Mouse (Mus musculus) olfactory bulb, adult 2 months (tissue): ENCODE data around the gene Bmp2. TPM values are rescaled to one million over a fixed set of nuclear protein-coding genes. Genes with fewer than 3 reads are reported as not detected.
A peak's percentile ranks its signal among the peaks of the same experiment; 100 is the strongest.

Source experiments
- H3K27ac ChIP-seq: fragments of 200-500 bp; 2 replicates; pipeline ENCODE4 v1.5.1; 2012; ENCODE audit warnings: low read depth, low read length; ENCODE audit not compliant: insufficient read depth
- H3K4me1 ChIP-seq: fragments of 200-500 bp; 2 replicates; pipeline ENCODE4 v1.6.1; 2012; ENCODE audit warnings: low read length; ENCODE audit not compliant: control insufficient read depth, insufficient read depth
- H3K4me3 ChIP-seq: fragments of 200-500 bp; 2 replicates; pipeline ENCODE4 v1.5.1; 2012; ENCODE audit warnings: mild to moderate bottlenecking, low read depth, low read length, moderate library complexity; ENCODE audit not compliant: insufficient read depth
- CTCF ChIP-seq: fragments of 200-500 bp; IDR thresholded peaks from 2 replicates; pipeline ENCODE4 v1.5.1; 2012; ENCODE audit warnings: low read depth, mild to moderate bottlenecking, low read length, moderate library complexity; ENCODE audit not compliant: insufficient read depth
- POLR2A ChIP-seq: fragments of 200-500 bp; IDR thresholded peaks from 2 replicates; pipeline ENCODE4 v1.6.1; 2012; ENCODE audit warnings: mild to moderate bottlenecking, low read depth, low read length, moderate library complexity; ENCODE audit not compliant: insufficient read depth
- WGBS: fragments of 180-500 bp; shearing (Covaris S2); methylation state at CpG from one replicate; pipeline ENCODE4 v1.1.7; 2018; 5-methylcytosine and 5-hydroxymethylcytosine counted together
- polyA plus RNA-seq: library from polyadenylated mRNA; stranded (reverse); fragments of >200 nt; gene quantifications from 2 replicates; pipeline ENCODE4 v1.2.4, GENCODE M21; 2012; ENCODE audit warnings: low replicate concordance; ENCODE audit not compliant: missing spikeins, insufficient read depth, insufficient read length

Bmp2 gene
- polyA plus RNA-seq, result not detected in 2 replicates

DNA sequence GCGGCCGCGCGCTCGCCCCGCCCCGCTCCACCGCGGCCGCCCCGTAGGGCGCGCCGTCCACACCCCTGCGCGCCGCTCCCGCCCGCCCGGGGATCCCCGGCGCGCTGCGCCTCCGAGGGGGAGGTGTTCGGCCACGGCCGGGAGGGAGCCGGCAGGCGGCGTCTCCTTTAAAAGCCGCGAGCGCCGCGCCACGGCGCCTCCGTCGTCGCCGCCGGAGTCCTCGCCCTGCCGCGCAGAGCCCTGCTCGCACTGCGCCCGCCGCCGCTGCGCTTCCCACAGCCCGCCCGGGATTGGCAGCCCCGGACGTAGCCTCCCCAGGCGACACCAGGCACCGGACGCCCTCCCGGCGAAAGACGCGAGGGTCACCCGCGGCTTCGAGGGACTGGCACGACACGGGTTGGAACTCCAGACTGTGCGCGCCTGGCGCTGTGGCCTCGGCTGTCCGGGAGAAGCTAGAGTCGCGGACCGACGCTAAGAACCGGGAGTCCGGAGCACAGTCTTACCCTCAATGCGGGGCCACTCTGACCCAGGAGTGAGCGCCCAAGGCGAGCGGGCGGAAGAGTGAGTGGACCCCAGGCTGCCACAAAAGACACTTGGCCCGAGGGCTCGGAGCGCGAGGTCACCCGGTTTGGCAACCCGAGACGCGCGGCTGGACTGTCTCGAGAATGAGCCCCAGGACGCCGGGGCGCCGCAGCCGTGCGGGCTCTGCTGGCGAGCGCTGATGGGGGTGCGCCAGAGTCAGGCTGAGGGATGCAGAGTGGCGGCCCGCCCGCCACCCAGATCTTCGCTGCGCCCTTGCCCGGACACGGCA is at the start of gene Bmp2:
TSS of gene Bmp2 (plus strand) at position 129 of the 811 bp plus-strand sequence.
- H3K4me1 ChIP-seq, result peaks cover 18% of the 10 kb centered on the region
- no peak within 1 kb of the TSS for H3K27ac ChIP-seq
- H3K4me3 ChIP-seq, result peak within 1 kb of the TSS; percentile 59
- TF ChIP-seq POLR2A (no peak), CTCF (no peak)
- under 1% methylated on average over 110 of the region's 110 CpGs for WGBS

DNA sequence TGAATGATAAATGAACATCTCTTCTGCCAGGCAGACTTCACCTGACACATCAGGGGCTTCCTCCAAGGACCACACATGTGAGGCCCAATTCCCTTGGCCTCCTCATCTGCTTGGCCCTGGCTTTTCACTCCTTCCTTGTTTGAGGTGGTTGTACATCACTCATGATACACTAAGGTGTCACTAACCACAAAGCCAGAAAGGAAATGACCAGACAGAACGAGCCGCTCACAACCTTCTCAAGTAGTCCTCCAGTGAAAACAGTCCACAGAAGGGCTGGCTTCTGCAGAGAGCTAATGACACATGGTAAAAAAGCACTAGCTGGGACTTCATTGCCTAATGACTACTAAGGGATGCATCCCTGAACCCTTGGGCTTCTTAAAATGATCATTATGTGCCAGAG is 46.3 kb upstream of the Bmp2 start:
- no peak for TF ChIP-seq CTCF
- no peak for TF ChIP-seq POLR2A
- WGBS, result 96% methylated on average over 2 of the region's 2 CpGs
- H3K4me1 ChIP-seq, result no peaks in the 10 kb centered on the region
- H3K27ac ChIP-seq, result no peak overlapping the region
- no peak overlapping the region for H3K4me3 ChIP-seq

DNA sequence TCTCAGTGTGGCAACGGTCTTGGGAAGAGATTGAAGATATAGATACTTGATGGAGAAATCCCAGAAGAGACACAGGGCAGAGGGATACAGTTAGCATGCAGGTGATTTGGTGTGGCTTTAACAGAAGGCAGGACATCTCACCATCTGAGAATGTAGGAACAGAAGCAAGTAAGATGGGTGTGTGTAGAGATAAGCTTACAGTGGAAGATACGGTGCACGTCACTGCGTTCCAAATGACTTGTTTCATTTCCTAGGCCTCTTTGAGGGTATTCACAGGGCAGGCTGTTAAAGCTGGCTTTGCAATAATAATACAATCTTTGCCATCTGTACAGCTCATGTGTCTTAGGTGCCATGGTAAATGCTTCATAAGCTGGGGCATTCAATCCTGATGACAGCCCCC is 44.9 kb upstream of the Bmp2 start:
- Histone ChIP-seq H3K4me3 (no peak overlapping the region), H3K27ac (no peak overlapping the region), H3K4me1 (no peaks in the 10 kb centered on the region)
- 95% methylated on average over 4 of the region's 4 CpGs for WGBS
- TF ChIP-seq POLR2A (no peak), CTCF (no peak)

DNA sequence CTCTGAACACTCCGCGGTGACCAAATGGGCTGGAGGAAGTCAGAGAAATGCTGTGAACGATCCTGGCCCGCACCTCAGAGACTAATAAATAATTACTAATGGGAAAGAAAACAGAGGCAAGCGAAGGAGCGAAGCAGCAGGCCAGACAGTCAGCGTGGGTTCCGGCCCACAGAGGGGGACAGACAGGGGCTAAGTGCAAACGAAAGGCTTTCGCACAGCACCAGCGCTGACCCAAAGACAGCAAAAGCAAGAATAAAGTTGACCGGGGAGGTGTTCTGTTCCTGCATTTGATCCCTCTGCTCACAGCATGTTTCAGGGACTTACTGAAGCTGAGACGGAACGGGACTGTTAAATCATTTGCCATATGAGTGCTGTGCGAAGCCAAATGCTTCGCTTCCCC is 42.8 kb upstream of the Bmp2 start:
- H3K27ac ChIP-seq, result no peak overlapping the region
- 90% methylated on average over 16 of the region's 16 CpGs for WGBS
- H3K4me1 ChIP-seq, result peaks cover 2% of the 10 kb centered on the region; the same call in 1 of the 2 replicates
- no peak for TF ChIP-seq POLR2A
- TF ChIP-seq CTCF, result no peak
- H3K4me3 ChIP-seq, result no peak overlapping the region

DNA sequence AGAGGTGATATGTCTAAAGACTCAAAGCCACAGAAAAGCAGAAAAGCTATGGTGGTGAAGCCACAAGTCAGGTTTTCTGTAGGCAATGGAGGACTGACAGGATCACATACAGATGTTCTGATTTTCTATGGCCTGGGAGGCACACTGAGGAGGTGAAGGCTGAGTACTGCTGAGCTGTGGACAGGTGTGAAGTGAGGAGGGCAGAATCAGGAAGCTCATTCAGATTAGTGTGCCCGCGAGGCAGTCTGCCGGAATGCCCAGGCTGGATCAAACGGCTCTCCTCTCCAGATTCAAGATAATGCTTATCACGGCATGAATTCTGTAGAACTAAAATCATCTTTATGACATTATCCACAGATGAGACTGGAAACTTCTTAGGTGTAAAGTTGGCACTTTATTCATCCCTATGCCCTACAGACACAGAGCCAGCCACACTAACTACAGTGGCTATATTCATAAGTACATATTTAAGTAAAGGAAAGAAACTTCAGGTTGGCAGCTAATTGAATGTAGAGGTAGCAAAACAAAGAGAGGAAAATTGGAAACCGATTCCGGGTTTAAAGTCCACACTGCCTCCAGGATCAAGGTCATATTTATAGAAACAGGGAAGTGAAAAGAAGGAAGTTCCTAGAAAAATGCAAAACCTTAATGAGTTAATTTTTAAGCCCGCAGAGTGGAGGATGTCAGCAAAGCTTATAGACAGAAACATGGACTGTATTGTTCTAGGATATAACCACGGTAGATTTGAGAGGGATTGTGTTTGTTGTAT is 40.8 kb upstream of the Bmp2 start:
- peaks cover 2% of the 10 kb centered on the region; the same call in 1 of the 2 replicates for H3K4me1 ChIP-seq
- WGBS, result 83% methylated on average over 9 of the region's 9 CpGs
- TF ChIP-seq CTCF (no peak), POLR2A (no peak)
- no peak overlapping the region for H3K4me3 ChIP-seq
- no peak overlapping the region for H3K27ac ChIP-seq

DNA sequence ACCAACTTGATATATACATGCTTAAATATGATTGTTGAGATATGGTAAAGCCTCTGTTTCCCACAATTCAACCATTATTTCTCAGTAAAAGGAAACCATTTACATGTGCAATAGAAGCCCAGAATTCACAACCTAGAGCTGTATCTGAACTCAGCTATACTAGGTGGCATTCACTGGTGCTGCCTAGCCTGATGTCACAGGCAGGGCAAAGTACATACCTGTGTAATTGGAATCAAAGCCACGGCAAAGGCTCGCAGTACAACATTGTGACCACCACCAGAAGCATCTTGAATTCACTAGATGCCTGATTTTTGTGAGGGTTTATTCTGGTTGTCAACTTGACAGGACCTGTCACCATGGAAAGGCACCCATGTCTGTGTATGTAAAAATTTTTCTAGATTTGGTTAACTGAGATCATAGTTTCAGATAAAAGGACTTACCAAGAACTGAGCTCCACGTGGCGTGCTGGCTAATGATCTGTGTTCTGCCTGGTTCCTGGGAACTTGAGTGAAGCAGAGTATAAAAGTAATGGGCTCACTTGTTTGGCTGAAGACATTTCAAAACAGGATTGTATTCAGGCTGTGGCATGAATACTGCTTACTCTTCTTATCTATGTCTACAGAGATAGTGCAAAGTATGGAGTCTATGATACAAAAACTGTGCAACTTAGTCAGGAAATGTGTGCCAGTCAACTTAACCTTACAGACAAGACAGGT is 35.5 kb upstream of the Bmp2 start:
- Histone ChIP-seq H3K27ac (no peak overlapping the region), H3K4me3 (no peak overlapping the region), H3K4me1 (peaks cover 2% of the 10 kb centered on the region; the same call in 1 of the 2 replicates)
- WGBS, result 93% methylated on average over 4 of the region's 4 CpGs
- TF ChIP-seq POLR2A, result no peak
- no peak for TF ChIP-seq CTCF

DNA sequence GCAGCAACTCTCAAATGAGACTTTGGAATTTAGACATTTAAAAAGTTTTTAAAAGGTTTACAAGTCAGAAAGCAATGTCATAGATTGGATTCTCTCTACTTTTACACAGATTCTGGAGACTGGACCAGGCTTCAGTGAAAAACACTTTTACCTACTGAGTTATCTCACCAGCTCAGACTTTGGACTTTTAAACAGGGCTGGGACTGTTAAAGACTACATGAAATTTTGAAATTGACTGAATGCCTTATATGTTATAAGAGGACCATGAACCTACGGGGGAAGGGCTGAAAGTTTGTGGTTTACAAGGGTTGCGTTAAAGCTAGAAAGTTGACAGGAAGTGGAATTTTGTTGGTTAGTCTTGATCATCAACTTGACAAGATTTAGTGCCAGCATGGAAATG is 34.1 kb upstream of the Bmp2 start:
- 95% methylated on average over 2 of the region's 2 CpGs for WGBS
- TF ChIP-seq CTCF, result no peak
- no peak for TF ChIP-seq POLR2A
- Histone ChIP-seq H3K4me1 (peaks cover 2% of the 10 kb centered on the region; the same call in 1 of the 2 replicates), H3K27ac (no peak overlapping the region), H3K4me3 (no peak overlapping the region)

DNA sequence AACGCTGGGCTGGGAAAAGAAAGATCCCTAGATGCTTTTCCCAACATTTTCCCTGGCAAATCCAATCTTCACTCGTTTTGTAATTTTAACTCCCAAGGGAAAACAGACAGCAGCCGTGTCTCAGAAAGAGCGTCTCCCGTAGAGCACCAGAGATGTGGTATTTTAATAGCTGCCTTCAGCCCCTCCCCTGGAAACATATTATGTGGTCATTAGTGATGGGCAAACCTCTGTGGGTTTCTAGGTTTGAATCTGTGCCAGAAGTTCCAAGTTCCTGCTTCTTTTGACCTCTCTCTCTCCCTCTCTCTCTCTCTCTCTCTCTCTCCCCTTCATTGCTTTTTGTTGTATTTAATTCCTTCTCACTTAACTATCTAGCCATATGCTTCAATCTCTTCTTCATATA is 30.8 kb upstream of the Bmp2 start:
- no peak for TF ChIP-seq POLR2A
- H3K27ac ChIP-seq, result no peak overlapping the region
- no peak overlapping the region for H3K4me3 ChIP-seq
- WGBS, result 69% methylated on average over 5 of the region's 5 CpGs
- peaks cover 2% of the 10 kb centered on the region; the same call in 1 of the 2 replicates for H3K4me1 ChIP-seq
